Mouse (Mus musculus): ENCODE data around the gene Igll1.

The Igll1 gene

GRCm38 (mm10) chr16:16852411-16852810 is 11.4 kb downstream of the Igll1 start:
- 87% methylated on average over 3 of the region's 3 CpGs for WGBS

GRCm38 (mm10) chr16:16829671-16830070 is 34.1 kb downstream of the Igll1 start:
- 86% methylated on average over 3 of the region's 3 CpGs for WGBS

GRCm38 (mm10) chr16:16828757-16829615 is 34.8 kb downstream of the Igll1 start, which contains the start of gene Spag6l:
TSS of gene Spag6l (minus strand) at chr16:16829456.
- 5% methylated on average over 33 of the region's 33 CpGs for WGBS

GRCm38 (mm10) chr16:16826223-16826622 is 37.6 kb downstream of the Igll1 start:
- 82% methylated on average over 2 of the region's 2 CpGs for WGBS

GRCm38 (mm10) chr16:16825476-16825875 is 38.3 kb downstream of the Igll1 start:
- 57% methylated on average over 5 of the region's 5 CpGs for WGBS

All from cerebral cortex, adult 2 months (tissue).